Mouse (Mus musculus): ENCODE data around the gene Ttll11. TPM values are rescaled to one million over a fixed set of nuclear protein-coding genes. Genes with fewer than 3 reads are reported as not detected.
A peak's percentile ranks its signal among the peaks of the same experiment; 100 is the strongest.

Gene Ttll11
- polyA plus RNA-seq, 1 experiment from 2014 or later: 1.2 TPM

DNA sequence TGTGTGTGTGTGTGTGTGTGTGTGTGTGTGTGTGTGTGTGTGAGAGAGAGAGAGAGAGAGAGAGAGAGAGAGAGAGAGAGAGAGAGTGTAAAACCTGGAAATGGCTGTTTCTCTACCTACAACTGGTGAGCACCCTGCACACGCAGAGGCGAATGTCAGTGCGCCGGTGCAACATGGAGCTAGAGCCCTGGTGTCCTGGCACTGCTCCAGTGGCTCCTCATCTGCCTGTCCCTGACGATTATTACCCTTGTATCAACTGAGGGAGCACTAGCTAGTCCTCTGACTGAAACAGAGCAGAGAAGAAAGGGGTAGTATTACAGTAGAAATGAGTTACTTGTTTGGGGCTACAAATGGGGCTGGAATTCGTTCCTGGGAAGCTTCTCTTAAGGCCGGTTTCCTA, 266.3 kb downstream of the Ttll11 start:
- Histone ChIP-seq H3K9ac (no peak overlapping the region), H3K27me3 (ENCODE audit: insufficient read depth, low read length) (no peaks in the 10 kb centered on the region), H3K27ac (ENCODE audit: low read depth) (no peak overlapping the region), H3K9me3 (ENCODE audit: low read depth, low read length) (no peaks in the 10 kb centered on the region), H3K36me3 (ENCODE audit: insufficient read depth) (peaks cover 95% of the 10 kb centered on the region), H3K4me1 (ENCODE audit: insufficient read depth) (0 out of 2 replicates have a peak, but pooled peaks cover 7% of the 10 kb centered on the region), H3K4me2 (no peak overlapping the region), H3K4me3 (ENCODE audit: low read depth, low read length) (no peak overlapping the region)
- no peak for TF ChIP-seq CTCF (IDR thresholded peaks at IDR 0.05; ENCODE audit: low read depth)
- DNase-seq (no peak), ATAC-seq (ENCODE audit: insufficient read depth) (no peak)
- WGBS: 79% methylated on average over 7 of the region's 7 CpGs

- H3K36me3 ChIP-seq (ENCODE audit: insufficient read depth): peaks cover 95% of the 10 kb centered on the region
- WGBS: 94% methylated on average over 5 of the region's 5 CpGs
- no peak overlapping the region for H3K27ac ChIP-seq (ENCODE audit: low read depth)
- H3K9ac ChIP-seq: no peak overlapping the region
- H3K4me2 ChIP-seq: no peak overlapping the region
- no peak for TF ChIP-seq CTCF (IDR thresholded peaks at IDR 0.05; ENCODE audit: low read depth)
- H3K4me1 ChIP-seq (ENCODE audit: insufficient read depth): 0 out of 2 replicates have a peak, but pooled peaks cover 7% of the 10 kb centered on the region
- DNase-seq (no peak), ATAC-seq (ENCODE audit: insufficient read depth) (no peak)
- H3K4me3 ChIP-seq (ENCODE audit: low read depth, low read length): no peak overlapping the region
- no peaks in the 10 kb centered on the region for H3K27me3 ChIP-seq (ENCODE audit: insufficient read depth, low read length)
- H3K9me3 ChIP-seq (ENCODE audit: low read depth, low read length): no peaks in the 10 kb centered on the region
Observed at GRCm38 (mm10) chr2:35712611-35713010, 267.1 kb downstream of the Ttll11 start.

- no peak for TF ChIP-seq CTCF (IDR thresholded peaks at IDR 0.05; ENCODE audit: low read depth)
- Histone ChIP-seq H3K9me3 (ENCODE audit: low read depth, low read length) (no peaks in the 10 kb centered on the region), H3K4me1 (ENCODE audit: insufficient read depth) (peaks cover 6% of the 10 kb centered on the region; the same call in 1 of the 2 replicates), H3K4me2 (no peak overlapping the region), H3K27ac (ENCODE audit: low read depth) (peak overlapping the region; percentile 69), H3K9ac (no peak overlapping the region), H3K4me3 (ENCODE audit: low read depth, low read length) (no peak overlapping the region), H3K36me3 (ENCODE audit: insufficient read depth) (peaks cover 8% of the 10 kb centered on the region), H3K27me3 (ENCODE audit: insufficient read depth, low read length) (no peaks in the 10 kb centered on the region)
- ATAC-seq (ENCODE audit: insufficient read depth): no peak
- DNase-seq: no peak
- 61% methylated on average over 3 of the region's 3 CpGs for WGBS
Observed at GRCm38 (mm10) chr2:35703241-35703640, 276.5 kb downstream of the Ttll11 start.

- 65% methylated on average over 6 of the region's 6 CpGs for WGBS
- Histone ChIP-seq H3K4me2 (no peak overlapping the region), H3K27ac (ENCODE audit: low read depth) (peak overlapping the region; percentile 75), H3K9me3 (ENCODE audit: low read depth, low read length) (no peaks in the 10 kb centered on the region), H3K9ac (no peak overlapping the region), H3K4me3 (ENCODE audit: low read depth, low read length) (no peak overlapping the region), H3K4me1 (ENCODE audit: insufficient read depth) (peaks cover 9% of the 10 kb centered on the region; the same call in 1 of the 2 replicates), H3K27me3 (ENCODE audit: insufficient read depth, low read length) (no peaks in the 10 kb centered on the region), H3K36me3 (ENCODE audit: insufficient read depth) (peaks cover 2% of the 10 kb centered on the region)
- peak; percentile 55; the same call in 1 of the 2 replicates for ATAC-seq (ENCODE audit: insufficient read depth)
- no peak for TF ChIP-seq CTCF (IDR thresholded peaks at IDR 0.05; ENCODE audit: low read depth)
- DNase-seq: peak; percentile 53
Observed at GRCm38 (mm10) chr2:35702608-35703007, 277.1 kb downstream of the Ttll11 start.

DNA sequence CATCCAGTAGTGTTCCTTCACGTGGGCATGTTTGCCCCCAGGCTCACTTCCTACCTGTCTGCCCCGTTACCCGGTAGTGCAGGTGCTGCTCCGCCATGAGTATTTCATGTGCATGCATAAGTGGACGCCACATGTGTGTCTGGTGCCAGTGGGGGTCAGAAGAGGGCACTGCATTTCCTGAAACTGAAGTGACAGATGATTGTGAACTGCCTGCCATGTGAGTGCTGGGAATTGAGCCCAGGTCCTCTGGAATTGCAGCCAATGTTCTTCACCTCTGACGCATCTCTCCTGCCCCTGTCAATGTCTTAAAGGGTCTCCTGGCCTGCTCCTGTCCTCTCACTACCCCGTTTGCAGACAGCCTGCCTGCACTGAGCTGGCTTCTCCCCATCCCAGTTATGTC, 277.7 kb downstream of the Ttll11 start:
- peak overlapping the region; percentile 75 for H3K27ac ChIP-seq (ENCODE audit: low read depth)
- no peak overlapping the region for H3K4me2 ChIP-seq
- no peaks in the 10 kb centered on the region for H3K9me3 ChIP-seq (ENCODE audit: low read depth, low read length)
- no peak for DNase-seq
- no peaks in the 10 kb centered on the region for H3K36me3 ChIP-seq (ENCODE audit: insufficient read depth)
- no peak overlapping the region for H3K9ac ChIP-seq
- no peak for ATAC-seq (ENCODE audit: insufficient read depth)
- peaks cover 13% of the 10 kb centered on the region for H3K4me1 ChIP-seq (ENCODE audit: insufficient read depth)
- no peaks in the 10 kb centered on the region for H3K27me3 ChIP-seq (ENCODE audit: insufficient read depth, low read length)
- TF ChIP-seq CTCF (IDR thresholded peaks at IDR 0.05; ENCODE audit: low read depth): no peak
- H3K4me3 ChIP-seq (ENCODE audit: low read depth, low read length): no peak overlapping the region
- 77% methylated on average over 7 of the region's 7 CpGs for WGBS

Other genes with a start within 250 kb of the Ttll11 start
- gene Ndufa8, start 69.5 kb upstream of the Ttll11 start, polyA plus RNA-seq (2014; fragmentation: Nextera tagmentation; extraction: Ambion mirVana): 247 TPM in 2 replicates
- 0.54 and 1.0 TPM in 2 replicates for gene Morn5, start 69.5 kb upstream of the Ttll11 start, polyA plus RNA-seq (2014; fragmentation: Nextera tagmentation; extraction: Ambion mirVana)
- 10.8 and 12.8 TPM in 2 replicates for gene Lhx6, start 125.5 kb upstream of the Ttll11 start, polyA plus RNA-seq (2014; fragmentation: Nextera tagmentation; extraction: Ambion mirVana)
- 30.4 and 42.3 TPM in 2 replicates for gene Mrrf, start 156.5 kb upstream of the Ttll11 start, polyA plus RNA-seq (2014; fragmentation: Nextera tagmentation; extraction: Ambion mirVana)
- 71.1 and 76.4 TPM in 2 replicates for gene Rbm18, start 156.9 kb upstream of the Ttll11 start, polyA plus RNA-seq (2014; fragmentation: Nextera tagmentation; extraction: Ambion mirVana)